Mouse (Mus musculus): ENCODE measurements at regions not wholly inside any gene's neighbourhood (a gene's known extent, or its start where the extent isn't known, plus 50 kb on each side); places are given as distances from the start of the nearest gene placed in this dataset.

DNA sequence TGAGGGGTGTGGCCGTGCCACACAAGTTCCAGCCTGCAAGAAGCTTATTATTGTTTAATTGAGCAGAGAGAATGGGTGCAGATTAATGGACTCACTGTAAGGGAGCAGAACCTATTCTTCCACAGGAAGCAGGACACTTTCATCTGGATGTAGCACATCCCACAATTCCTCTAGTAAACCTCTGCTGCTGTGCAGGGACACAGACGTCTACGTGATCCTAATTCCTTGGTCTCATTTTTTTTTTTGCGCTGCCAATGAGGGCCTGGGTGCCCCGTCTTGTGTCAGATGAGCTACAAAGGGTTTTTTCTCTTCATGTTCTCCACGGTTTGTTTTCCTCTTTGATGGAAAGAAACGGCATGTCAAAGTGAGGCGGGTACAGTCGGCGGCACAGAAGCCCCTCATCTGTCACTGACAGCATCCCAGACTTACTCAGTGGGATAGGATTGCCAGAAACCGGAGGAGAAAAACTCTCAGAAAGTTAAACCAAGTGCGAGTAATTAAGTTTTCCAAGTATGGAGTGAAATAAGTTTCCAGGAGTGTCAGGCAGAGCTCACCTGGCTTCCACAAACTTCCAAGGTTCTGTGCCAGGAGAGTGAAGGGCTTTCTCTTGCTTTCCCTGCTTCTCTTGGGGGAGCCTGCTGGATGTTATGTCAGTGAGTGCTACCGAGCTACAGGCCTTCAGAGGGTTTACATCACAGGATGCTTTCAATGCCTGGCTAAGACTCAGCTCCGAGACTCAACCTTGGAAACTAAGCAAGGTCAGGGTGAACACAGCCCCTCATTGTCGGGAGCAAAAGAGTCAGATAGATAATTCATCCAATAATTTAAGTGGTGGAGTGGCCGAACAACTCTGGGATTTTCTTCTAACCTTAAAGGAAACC lies 221.1 kb downstream of the Ankrd50 start:
- no peak for TF ChIP-seq CTCF (IDR thresholded peaks at IDR 0.05; ENCODE audit: insufficient read depth, low read depth, low read length)
- TF ChIP-seq POLR2A (IDR thresholded peaks at IDR 0.05; ENCODE audit: insufficient read depth, low read depth, low read length): no peak
